Mouse (Mus musculus) fat pad, adult 2 months (tissue): ENCODE measurements around the gene Natd1.

Source experiments
- DNase-seq: peaks from one replicate; pipeline ENCODE4 v3.0.0-alpha.2; 2011; ENCODE audit warnings: low read depth, low spot score; ENCODE audit errors: extremely low read depth

The Natd1 gene

GRCm38 (mm10) chr11:60914491-60914890, at the start of gene Natd1:
TSS of gene Natd1 (minus strand) at chr11:60914750.
- DNase-seq = no peak

- no peak for DNase-seq
Measured at GRCm38 (mm10) chr11:60962709-60963108, 48.2 kb upstream of the Natd1 start.

- DNase-seq = no peak
Measured at GRCm38 (mm10) chr11:60961176-60961575, 46.6 kb upstream of the Natd1 start.

- DNase-seq = no peak
Measured at GRCm38 (mm10) chr11:60958948-60959347, 44.4 kb upstream of the Natd1 start.

- DNase-seq = no peak
Measured at GRCm38 (mm10) chr11:60955621-60956383, 41.3 kb upstream of the Natd1 start.

- no peak for DNase-seq
Measured at GRCm38 (mm10) chr11:60954255-60955104, 39.9 kb upstream of the Natd1 start.

- no peak for DNase-seq
Measured at GRCm38 (mm10) chr11:60953803-60954202, 39.3 kb upstream of the Natd1 start.

- no peak for DNase-seq
Measured at GRCm38 (mm10) chr11:60952986-60953385, 38.4 kb upstream of the Natd1 start.

GRCm38 (mm10) chr11:60952362-60952761, 37.8 kb upstream of the Natd1 start:
- DNase-seq = no peak

GRCm38 (mm10) chr11:60951896-60952295, 37.3 kb upstream of the Natd1 start:
- DNase-seq = no peak

- DNase-seq = no peak
Measured at GRCm38 (mm10) chr11:60945003-60945402, 30.5 kb upstream of the Natd1 start.

- no peak for DNase-seq
Measured at GRCm38 (mm10) chr11:60942263-60943015, 27.9 kb upstream of the Natd1 start.

- no peak for DNase-seq
Measured at GRCm38 (mm10) chr11:60941370-60941769, 26.8 kb upstream of the Natd1 start.

GRCm38 (mm10) chr11:60940501-60940900, 26.0 kb upstream of the Natd1 start:
- no peak for DNase-seq

GRCm38 (mm10) chr11:60939487-60939886, 24.9 kb upstream of the Natd1 start:
- no peak for DNase-seq

- DNase-seq = no peak
Measured at GRCm38 (mm10) chr11:60937611-60938010, 23.1 kb upstream of the Natd1 start.

GRCm38 (mm10) chr11:60935975-60936373, 21.4 kb upstream of the Natd1 start:
- DNase-seq = no peak

- DNase-seq = no peak
Measured at GRCm38 (mm10) chr11:60935326-60935974, 20.9 kb upstream of the Natd1 start.

- no peak for DNase-seq
Measured at GRCm38 (mm10) chr11:60934795-60935194, 20.2 kb upstream of the Natd1 start.

GRCm38 (mm10) chr11:60933178-60933930, 18.8 kb upstream of the Natd1 start:
- no peak for DNase-seq
